Mouse (Mus musculus) heart, adult 2 months (tissue): ENCODE data around the gene Farp2.

Experiments
- CTCF ChIP-seq: fragments of 200-600 bp; IDR thresholded peaks from 2 replicates; pipeline ENCODE4 v1.8.1; 2022; ENCODE audit warnings: antibody characterized with exemption, mild to moderate bottlenecking, moderate library complexity
- EP300 ChIP-seq: fragments of 200-500 bp; IDR thresholded peaks from 2 replicates; pipeline ENCODE4 v1.6.1; 2011; ENCODE audit warnings: low read depth, low read length, control low read depth; ENCODE audit not compliant: insufficient read depth
- POLR2A ChIP-seq: fragments of 200-500 bp; IDR thresholded peaks from 2 replicates; pipeline ENCODE4 v1.6.1; 2011; ENCODE audit warnings: mild to moderate bottlenecking, low read depth, low read length, control low read depth; ENCODE audit not compliant: insufficient read depth

DNA sequence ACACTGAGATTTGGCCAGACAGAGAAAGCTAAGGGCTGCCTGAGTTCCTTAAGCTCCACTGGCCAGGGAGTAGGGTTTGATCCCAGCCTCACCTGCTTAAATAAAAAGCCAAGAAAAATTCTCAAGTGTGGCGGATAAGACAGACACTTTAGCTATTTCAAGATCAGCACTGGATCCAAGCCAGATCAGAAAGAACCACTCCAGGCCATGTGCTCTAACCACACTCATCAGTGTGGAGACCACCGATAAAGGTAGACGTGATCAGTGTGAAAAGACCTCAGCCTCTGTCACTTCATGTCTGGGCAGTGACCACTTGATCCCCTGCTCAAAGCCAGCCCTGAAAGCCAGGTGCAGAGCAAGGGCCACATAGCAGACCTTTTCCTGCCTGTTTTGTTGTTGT, 120.8 kb downstream of the Farp2 start:
- TF ChIP-seq POLR2A (no peak), CTCF (no peak), EP300 (no peak)
